Mouse (Mus musculus): Measurements from ENCODE around the gene Olfr279. TPM values are rescaled to one million over a fixed set of nuclear protein-coding genes. Genes with fewer than 3 reads are reported as not detected.
"Not testable (repeated sequence)": the region's sequence is repeated elsewhere in the genome, so short reads cannot be mapped to it uniquely, and the experiment has no call there.

Olfr279 gene
- total RNA-seq, 2 experiments from 2014 or later = not detected

DNA sequence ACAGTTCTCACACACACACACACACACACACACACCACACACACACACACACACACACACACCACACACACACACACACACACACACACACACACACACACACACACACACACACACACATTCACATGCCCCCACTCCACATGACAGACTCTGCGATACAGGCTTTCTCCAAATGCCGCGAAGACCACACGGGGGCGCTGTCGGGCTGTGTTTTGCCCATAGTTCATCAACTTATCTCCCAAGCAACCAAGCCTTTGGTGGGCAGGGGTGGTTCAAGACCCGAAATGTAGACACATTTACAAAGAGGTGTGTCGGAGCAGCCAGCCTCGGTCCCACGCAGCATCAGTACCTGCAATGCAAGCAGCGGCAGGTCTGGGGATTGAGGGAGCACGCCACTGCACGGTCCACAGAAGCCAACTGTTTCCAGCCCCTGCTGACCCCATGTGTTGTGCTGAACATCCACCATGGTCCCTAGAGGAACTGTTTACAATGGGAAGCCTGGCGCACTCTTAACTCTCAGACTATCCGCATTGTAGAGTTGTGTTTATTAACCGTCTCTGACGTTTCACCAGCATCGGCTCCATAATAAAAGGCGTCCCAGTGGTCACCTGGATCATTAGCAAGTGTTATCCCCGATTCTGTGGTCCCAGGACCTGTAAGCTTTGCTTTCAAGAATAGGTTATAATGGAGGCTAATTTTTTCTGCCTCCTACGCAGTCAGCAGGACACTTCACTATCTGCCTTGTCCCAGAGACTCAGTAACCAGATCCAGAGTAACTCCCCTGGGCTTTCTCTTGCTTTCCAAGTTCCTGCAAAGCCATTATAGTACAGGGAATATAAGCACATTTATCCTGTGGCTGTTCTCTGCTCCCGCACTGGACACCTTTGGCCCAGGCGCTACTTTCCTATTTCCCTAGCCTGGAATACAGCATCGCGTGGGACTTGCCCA lies 18.5 kb downstream of the Olfr279 start:
- DNase-seq (ENCODE audit: low spot score in 2 of 2) = peak; percentile 56 to 66

DNA sequence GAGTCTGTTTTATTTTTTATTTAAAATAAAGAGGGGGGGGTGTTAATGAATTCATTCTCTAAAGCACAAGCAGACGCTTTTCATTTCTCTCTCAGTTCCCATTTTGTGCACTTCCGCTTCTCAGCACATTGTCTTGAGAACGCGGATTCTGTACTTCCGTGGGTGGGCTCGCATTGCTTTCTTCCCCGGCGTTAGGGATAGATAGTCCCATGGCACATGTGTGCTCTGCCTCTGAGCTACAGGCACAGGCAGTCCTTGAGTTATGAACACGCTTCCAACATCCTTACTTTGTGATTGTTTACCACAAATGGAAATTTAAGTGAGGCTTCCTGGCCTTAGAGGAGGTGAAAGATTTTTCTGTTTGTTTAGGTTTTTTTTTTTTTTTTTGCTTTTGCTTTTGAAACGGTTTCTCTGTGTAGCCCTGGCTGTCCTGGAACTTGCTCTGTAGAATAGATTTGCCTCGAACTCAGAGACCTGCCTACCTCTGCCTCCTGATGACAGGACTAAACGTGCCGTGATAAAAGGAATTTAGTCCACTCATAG lies 19.3 kb downstream of the Olfr279 start:
- no peak for DNase-seq (ENCODE audit: low spot score in 2 of 2)

DNA sequence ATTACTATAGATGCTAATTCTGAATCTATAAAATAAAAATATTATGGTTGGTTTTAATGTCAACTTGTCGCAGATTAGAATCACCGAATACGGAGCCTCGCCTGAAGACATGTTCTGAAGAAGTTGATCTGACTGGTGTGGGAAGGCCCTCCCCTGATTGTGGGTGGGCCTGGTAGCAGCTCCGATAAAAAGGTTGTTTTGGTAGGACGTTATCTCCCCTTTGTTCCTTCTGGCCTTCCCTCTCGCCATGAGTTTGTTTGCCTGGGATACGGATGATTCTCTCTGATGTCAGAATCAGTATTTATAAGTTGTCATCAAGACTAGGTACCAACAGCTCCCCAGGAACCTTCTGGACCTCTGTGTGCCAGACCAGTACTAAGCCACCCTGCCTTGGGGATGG lies 20.0 kb downstream of the Olfr279 start:
- no peak for DNase-seq (ENCODE audit: low spot score in 2 of 2)

DNA sequence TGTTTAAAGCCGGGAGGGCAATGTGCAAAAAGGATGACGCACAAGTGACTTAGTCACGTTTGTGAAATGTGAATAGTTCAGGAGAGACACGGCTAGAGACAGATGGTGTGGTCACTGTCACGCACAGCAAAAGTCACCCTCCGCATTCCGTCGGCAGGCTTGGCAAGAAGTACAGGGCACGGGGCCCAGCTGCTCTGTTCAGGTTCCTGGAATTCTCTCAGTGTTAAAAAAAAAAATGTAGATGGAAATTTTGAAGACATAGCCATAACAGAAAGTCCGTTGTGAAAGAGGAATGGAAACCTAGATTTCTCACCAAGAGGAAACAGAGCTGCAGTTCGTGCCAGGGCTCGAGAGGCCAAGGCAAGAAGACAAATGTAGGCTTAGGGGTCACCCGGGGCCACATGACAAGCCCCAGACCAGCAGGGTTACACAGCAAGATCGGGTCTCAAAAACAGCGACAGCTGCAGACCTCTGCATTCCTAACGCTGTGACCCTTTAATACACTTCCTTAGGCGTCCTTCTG lies 20.7 kb downstream of the Olfr279 start:
- DNase-seq (ENCODE audit: low spot score in 2 of 2) = no peak

DNA sequence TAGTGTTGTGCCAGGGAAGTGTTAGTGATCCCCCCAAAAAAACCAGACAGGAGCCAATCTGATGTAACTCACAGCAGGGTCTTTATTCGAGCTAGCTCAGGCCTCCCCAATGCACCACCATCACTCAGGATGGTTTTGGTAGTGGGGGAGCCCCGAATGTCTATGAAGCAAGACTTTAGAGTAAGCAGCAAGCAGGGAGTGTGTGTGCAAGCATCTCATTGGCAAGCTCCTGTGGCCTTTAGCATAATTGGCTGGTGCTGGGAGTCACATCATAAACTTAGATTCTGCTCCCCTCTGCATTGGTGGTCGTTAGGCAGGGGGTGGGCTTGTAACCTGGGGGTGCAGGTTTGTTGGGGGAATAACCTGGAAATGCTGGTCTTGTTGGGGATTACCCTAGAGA lies 21.5 kb downstream of the Olfr279 start:
- DNase-seq (ENCODE audit: low spot score in 2 of 2) = not testable (repeated sequence)

DNA sequence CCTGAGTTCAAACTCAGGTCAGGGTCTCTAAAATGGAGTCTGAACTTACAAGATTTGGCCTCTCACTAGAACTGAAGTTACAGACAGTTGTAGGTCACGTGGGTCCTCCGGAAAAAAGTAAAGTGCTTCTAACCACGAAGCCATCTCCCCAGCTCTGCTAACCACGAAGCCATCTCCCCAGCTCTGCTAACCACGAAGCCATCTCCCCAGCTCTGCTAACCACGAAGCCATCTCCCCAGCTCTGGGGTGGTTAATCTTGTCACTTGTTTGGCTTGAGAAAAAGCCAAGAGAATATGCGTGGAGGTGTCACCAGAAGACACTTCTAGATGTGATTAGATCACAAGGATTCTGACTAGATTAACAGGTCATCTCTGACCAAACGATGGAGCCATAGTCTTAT lies 21.9 kb downstream of the Olfr279 start:
- DNase-seq (ENCODE audit: low spot score in 2 of 2) = no peak

DNA sequence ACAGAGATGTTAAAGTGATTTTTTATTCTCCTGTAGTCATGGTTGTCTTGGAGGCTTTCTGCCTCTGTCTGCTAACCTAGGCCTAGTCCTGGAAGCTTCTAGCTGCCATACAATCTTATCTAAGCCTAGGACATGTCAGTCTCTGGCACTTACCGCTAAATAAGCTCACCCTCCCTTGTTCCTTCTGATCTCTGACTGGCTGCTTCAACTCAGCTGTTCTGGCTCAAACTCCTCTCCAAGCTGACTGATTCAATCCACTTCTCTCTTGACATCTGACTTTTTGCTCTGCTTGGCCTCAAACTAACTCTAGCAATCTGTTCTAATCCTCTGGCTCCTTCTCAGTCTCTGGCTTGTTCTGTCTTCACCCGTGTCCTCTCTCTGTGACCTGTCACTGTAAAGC lies 22.6 kb downstream of the Olfr279 start:
- not testable (repeated sequence) for DNase-seq (ENCODE audit: low spot score in 2 of 2)

DNA sequence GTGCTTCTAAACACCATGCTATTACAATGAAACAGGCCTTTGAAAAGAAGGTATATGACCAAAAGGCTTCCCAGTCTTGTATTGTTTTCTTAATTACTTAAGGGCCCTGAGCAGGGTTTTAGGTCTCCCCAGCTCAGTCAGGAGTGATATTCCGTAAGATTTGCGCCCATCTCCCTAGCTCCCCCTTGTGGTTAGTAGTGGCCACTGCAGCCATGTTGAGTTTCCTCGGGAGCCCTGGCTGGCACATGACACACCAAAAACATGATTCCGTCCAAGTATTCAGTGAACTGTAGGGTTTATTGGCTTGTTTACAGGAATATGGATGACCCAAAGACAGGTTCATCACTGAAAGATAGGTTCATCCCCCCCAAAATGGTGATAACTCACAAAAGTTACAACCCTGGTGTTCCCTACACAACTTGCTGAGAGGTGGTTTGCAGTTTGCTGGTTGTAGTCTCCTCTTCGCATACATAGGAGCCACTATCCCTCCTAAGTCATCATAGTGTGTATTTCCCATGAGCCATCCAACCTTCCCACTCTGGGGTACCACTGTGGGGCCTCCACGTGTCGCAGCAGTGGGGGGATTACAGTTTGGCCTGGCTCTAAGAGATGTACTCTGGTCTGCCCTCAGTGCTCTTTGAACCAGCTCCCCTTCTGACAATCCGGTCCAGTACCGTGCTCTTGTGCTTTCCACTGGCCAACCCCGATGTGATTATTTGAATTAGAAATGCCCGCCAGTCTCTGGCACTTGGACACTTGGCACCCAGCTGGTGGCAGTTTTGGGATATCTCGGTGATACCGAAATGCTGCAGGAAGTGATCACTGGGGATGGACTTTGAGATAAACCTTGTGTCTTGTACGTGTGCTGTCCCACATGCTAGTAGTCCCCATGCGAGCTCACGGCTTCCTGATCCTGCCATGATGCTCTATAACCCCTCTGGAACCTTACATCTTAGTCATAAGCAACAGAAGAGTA lies 25.5 kb downstream of the Olfr279 start:
- peak in 1 of 2 experiments; percentile 31 for DNase-seq (ENCODE audit: low spot score in 2 of 2)

DNA sequence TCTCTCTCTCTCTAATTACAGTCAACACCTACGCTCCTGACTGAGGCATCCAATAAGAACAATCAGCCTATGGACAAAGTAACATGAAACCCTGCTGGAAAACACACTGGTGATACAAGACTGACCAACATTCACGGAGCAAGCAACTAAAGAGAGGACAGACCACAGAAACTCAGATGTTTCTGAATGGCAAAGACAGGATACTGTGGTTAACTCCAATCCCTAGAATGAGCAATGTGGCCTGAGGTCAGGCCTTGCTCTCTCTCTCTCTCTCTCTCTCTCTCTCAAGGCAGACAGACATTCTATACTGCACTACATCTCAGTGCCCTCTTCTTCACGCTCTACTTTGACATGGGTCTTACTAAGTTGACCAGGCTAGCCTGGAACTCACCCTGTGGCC lies 29.0 kb downstream of the Olfr279 start:
- no peak for DNase-seq (ENCODE audit: low spot score in 2 of 2)

DNA sequence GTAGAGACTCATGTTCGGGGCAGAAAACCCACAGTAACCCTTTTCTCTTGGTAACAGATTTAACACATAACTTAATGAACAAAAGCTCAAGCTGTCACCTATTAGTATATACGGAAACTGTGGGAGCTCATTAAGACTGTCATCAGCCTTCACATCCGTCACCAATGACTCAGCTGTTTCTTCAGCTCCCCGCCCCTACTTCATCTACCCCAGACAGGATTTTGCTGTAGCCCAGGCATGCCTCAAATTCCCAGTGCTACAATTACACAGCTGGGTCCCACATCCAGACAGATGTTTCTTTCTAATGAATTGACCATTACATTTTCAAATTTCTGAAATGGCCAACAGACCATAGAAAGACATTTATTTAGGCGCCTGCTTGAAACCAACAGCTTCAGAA lies 33.9 kb downstream of the Olfr279 start:
- no peak for DNase-seq (ENCODE audit: low spot score in 2 of 2)

DNA sequence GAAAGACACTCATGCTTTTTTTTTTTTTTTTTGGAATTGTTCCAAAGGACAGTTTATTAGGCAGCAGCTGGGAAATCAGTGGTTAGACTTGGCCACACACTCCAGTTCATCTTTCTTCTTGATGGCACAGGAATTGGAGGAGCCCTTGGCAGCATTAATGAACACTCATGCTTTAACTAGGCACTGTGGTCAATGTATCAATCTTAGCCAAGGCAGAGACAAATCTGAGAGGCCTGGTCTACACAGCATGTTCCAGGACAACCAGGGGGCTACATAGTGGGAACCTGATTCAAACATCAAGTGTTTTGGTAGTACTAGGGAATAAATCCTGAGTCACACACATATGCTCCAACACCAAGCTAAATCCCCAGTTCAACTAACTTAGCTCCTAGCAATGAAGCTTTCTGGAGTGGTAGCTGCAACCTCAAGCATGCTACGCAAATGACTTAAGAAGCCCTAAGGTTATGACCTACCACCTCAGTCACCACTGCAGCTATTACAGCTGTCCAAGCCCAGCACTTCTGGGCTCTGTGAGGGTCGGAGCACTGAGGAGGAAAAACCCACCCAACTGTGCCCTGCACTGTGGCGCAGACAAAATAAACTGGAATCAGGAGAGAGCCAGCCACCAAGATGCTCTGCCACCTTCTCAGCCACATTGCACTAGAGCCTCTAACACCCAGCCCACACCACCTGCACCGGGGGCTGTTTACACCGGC lies 35.0 kb downstream of the Olfr279 start:
- no peak for DNase-seq (ENCODE audit: low spot score in 2 of 2)

DNA sequence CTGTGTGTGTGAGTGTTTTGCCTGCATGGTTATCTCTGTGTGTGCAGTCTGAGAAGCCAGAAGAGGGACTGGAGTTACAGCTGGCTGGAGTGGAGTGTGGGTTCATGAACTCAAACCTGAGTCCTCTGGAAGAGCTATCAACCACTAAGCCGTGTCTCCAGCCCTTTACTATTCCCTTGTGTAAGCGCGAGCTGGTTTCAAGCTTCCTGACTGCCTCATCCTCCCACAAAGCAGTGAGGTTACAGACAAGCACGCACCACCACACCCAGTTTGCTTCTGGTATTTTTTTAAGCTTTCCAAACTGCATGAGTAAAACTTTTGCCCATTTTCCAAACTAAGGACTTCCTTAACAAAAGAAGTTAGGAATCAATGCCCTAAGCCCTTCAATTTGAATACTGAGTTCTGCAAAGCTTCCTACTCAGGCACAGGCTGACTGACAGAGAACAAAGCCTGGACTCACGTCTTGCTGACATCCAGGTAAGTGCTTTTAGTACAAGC lies 35.9 kb downstream of the Olfr279 start:
- no peak for DNase-seq (ENCODE audit: low spot score in 2 of 2)

DNA sequence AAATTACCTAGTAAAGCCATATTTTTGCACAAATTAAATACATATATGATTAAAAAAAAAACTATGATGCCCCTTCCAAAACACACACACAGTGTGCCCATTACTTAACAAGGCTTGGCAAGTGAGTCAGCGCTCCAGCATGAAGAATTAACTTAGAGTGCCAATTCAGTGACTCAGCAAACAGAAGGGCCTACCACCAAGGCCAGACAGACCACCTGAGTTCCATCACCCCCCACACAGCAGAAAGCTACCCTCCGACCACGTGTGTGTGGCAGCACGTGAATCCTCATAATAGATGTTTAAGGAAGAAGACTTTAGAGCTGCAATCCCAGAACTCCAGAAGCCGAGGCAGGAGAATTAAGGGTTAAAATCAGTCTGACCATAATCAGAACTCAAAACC lies 40.1 kb downstream of the Olfr279 start:
- no peak for DNase-seq (ENCODE audit: low spot score in 2 of 2)

DNA sequence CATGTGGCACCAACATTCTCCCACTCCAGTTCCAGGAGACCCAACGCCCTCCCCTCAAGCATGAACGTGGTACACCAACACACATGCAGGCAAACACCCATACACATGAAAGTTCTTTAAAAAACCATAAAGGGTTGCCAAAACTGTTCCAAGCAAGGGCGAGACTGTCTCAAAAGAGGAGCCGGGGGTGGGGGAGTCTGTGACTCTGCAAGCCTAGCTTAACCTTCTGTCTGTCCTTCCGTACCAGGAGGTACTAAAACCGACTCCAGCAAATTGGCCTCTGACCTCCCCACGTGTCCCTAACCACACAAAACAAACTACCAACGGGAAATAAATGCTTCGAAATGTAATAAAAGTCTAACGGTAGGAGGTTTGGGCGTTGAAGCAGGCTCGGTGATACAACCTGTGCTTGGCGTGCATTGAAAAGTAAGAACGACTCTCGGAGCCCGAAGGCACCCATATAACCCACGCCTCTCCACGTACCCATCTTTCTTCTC lies 40.9 kb downstream of the Olfr279 start:
- DNase-seq (ENCODE audit: low spot score in 2 of 2) = no peak

DNA sequence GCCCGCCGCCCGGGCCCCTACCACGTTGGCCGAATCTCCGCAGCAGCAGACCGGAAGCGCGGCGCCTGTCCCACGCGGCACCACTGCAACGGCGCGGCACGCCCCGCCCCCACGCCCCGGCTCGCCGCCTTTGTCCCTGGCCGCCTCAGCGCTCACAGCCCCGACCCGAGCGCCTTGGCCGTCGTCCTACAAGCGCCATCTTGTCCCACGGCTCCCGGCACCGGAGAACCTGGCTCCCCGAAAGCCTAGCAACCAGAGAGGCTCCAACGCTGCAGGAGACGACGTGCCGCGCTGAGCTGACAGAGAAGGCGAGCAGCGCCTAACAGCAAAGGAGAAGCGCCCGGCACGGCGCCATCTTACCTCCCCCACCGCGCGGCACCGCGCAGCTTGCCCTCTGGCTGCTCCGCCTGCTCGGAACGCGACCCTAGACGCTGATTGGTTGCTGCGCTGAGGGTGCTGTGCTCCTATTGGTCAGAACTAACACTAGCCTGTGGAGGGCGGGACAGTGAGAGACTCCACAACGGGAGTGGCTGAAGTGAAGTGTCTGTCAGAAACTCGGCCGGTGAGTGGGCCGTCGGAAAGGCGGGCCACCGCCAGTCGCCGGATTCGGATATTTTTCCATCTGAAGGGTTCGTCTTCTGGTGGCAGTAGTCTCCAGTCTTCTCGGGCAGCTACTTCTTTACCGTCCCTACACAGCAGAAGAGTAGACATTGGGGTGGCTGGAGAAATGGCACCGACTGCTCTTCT lies 41.9 kb downstream of the Olfr279 start, which contains the start of gene Kansl2:
Gene Kansl2 (minus strand): TSS at position 384 of the 747 bp plus-strand sequence.
- peak; percentile 82 to 92 for DNase-seq (ENCODE audit: low spot score in 2 of 2)

DNA sequence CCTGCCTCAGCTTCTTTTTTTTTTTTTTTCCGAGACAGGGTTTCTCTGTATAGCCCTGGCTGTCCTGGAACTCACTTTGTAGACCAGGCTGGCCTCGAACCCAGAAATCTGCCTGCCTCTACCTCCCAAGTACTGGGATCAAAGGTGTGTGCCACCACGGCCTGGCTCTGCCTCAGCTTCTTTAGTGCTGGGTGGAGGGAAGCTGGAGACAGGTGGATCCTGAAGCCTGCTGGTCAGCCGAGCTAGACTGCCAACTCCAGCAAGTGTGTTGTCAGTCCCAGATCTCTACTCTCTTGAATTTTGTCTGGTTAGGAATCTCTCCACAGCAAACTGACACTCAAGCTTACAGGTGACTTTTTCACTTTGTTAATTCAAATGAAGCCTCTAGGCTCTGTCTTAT lies 43.7 kb downstream of the Olfr279 start:
- no peak for DNase-seq (ENCODE audit: low spot score in 2 of 2)

DNA sequence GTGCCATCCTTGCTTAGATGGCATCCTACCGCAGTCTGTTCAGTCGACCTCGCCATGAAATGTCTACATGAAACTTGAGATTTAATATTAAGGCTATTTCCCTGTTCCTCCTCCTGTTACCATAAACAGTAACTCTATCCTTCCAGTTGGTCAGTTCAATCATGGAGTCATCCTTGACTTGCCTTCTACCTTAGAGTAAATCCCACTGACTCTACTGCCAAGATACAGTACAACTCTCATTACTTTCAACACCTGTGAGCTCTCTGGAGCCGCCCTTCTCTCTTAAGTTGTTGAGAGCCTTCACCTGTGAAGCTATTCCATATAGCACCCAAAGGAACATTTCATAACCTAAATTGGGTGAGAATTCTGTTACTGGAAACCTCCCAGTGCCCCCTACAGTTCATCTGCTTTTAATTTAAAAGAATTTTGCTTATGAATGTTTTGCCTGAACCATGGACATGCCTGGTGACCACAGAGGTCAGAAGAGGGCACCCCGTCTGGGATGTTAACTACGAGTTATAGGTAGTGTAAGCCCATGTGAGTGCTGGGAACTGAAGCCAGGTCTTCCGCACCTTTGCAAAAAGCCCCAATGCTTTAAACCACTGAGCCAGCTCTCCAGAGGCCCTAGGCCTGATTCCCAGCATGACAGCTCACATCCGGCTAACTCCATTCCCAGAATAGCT lies 44.8 kb downstream of the Olfr279 start:
- no peak for DNase-seq (ENCODE audit: low spot score in 2 of 2)

DNA sequence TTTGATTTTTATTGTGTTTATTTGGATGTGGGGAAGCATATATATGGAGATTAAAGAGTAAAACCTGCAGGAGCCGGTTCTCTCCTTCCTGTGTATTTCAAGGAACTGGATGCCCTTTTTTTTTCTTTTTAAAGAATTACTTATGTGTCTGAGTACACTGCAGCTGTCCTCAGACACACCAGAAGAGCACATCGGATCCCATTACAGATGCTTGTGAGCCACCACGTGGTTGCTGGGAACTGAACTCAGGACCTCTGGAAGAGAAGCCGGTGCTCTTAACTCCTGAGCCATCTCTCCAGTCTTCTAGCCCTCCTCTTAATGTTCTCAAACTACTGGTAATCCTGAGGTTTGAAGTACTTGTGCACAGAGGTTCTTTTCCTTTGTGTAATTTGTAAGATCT lies 45.7 kb downstream of the Olfr279 start:
- no peak for DNase-seq (ENCODE audit: low spot score in 2 of 2)

DNA sequence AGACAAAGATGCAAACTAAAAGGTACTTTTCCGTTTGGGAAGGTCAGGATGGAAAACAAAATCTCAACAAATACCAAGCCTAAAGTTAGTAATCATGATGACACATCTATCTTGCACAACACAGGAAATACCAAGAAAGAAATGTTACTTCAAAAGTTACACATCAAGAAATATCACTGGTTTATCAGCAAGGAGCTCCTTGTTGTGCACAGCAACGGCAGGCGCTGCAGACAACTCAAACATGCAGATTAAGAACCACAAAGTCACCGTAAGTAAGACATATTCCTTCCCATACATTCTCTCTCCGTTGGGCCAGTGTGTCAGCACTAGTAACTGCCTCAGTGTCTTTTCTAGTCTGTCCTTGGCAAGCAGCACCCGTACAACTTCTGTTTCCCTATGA lies 48.9 kb downstream of the Olfr279 start:
- DNase-seq (ENCODE audit: low spot score in 2 of 2) = no peak

Data from adrenal gland, postnatal 4 days (tissue).